Mouse (Mus musculus): ENCODE measurements around the gene Prkg1.

- no peak for TF ChIP-seq CTCF (IDR thresholded peaks at IDR 0.05; ENCODE audit: borderline replicate concordance, insufficient read depth, low read depth, low read length)
- no peak for TF ChIP-seq POLR2A (IDR thresholded peaks at IDR 0.05; ENCODE audit: borderline replicate concordance, insufficient read depth, low read length)
These were observed 833.2 kb downstream of the Prkg1 start for GRCm38 (mm10) chr19:30931469-30932192.

All from cerebellum, adult 2 months (tissue).